Mouse (Mus musculus) kidney, embryonic 14.5 days (tissue): ENCODE data around the gene Morn2. TPM values are rescaled to one million over a fixed set of nuclear protein-coding genes. Genes with fewer than 3 reads are reported as not detected.

Source experiments
- ATAC-seq: fragments of 200-750 bp; cut with Nextera tagmentation; 2 replicates; pipeline ENCODE4 v1.8.0; 2017; ENCODE audit warnings: moderate number of reproducible peaks, mild to moderate bottlenecking, moderate TSS enrichment, moderate library complexity; ENCODE audit not compliant: low FRiP score, low TSS enrichment
- H3K27ac ChIP-seq: fragments of 300-500 bp; sonication (generic); 2 replicates; pipeline ENCODE4 v1.5.1; 2014; ENCODE audit warnings: low read depth, mild to moderate bottlenecking, low read length, moderate library complexity, mixed read lengths
- H3K27me3 ChIP-seq: fragments of 300-500 bp; sonication (generic); 2 replicates; pipeline ENCODE4 v1.6.1; 2014; ENCODE audit warnings: mild to moderate bottlenecking, low read length; ENCODE audit not compliant: control insufficient read depth, insufficient read depth
- H3K36me3 ChIP-seq: fragments of 300-500 bp; sonication (generic); 2 replicates; pipeline ENCODE4 v1.6.1; 2014; ENCODE audit warnings: low read length, mixed read lengths; ENCODE audit not compliant: control insufficient read depth, insufficient read depth
- H3K4me1 ChIP-seq: fragments of 300-500 bp; sonication (generic); 2 replicates; pipeline ENCODE4 v1.6.1; 2014; ENCODE audit warnings: low read length, mixed read lengths; ENCODE audit not compliant: control insufficient read depth, insufficient read depth
- H3K4me2 ChIP-seq: fragments of 300-500 bp; sonication (generic); replicated peaks from 2 replicates; pipeline ENCODE4 v1.6.1; 2014; ENCODE audit warnings: low read depth, mild to moderate bottlenecking, low read length
- H3K4me3 ChIP-seq: fragments of 300-500 bp; sonication (generic); 2 replicates; pipeline ENCODE4 v1.5.1; 2014; ENCODE audit warnings: mild to moderate bottlenecking, low read length
- H3K9ac ChIP-seq: fragments of 300-500 bp; sonication (generic); 2 replicates; pipeline ENCODE4 v1.6.1; 2014; ENCODE audit warnings: low read depth, mild to moderate bottlenecking, low read length, moderate library complexity
- H3K9me3 ChIP-seq: fragments of 300-500 bp; sonication (generic); 2 replicates; pipeline ENCODE4 v1.6.1; 2016; ENCODE audit warnings: low read length; ENCODE audit not compliant: control insufficient read depth
- WGBS: fragments of 180-500 bp; shearing (Covaris S2); extraction: QIAGEN DNeasy Blood & Tissue Kit; methylation state at CpG from one replicate; pipeline ENCODE4 v1.1.7; 2014; 5-methylcytosine and 5-hydroxymethylcytosine counted together
- polyA plus RNA-seq: library from polyadenylated mRNA; unstranded; fragments of >200 nt; fragmentation: Nextera tagmentation; extraction: Ambion mirVana; gene quantifications from 2 replicates; pipeline ENCODE4 v1.2.1, GENCODE M21; 2014

Gene Morn2
- polyA plus RNA-seq, 1 experiment from 2014 or later, result 31.4 TPM

DNA sequence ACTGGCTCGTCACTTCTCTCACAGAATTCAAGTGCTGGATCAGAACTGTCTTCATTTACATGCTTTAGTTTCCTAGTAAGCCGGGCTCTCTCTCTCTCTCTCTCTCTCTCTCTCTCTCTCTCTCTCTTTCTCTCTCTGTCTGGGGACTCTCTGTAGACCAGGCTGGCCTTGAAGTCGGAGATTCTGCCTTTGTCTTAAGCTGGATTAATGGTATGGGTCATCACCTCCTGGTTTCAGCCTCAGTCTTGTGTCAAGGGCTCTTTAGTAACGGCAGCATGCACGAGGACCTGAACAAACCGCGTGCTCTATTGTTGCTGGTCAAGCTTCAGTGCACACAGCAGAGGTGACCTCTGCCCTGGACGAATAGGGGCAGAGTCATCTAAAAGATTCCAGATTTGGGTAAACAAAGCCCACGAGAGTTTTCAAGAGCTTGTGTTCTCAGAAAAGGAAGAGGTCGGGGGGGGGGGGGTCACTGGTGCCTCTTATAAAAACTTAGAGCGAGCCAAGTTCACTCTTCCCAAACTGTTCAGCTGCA is 56.7 kb downstream of the Morn2 start:
- no peaks in the 10 kb centered on the region for H3K27me3 ChIP-seq
- H3K4me3 ChIP-seq, result no peak overlapping the region
- H3K4me1 ChIP-seq, result no peaks in the 10 kb centered on the region
- H3K36me3 ChIP-seq, result no peaks in the 10 kb centered on the region
- 38% methylated on average over 11 of the region's 11 CpGs for WGBS
- no peak for ATAC-seq
- no peak overlapping the region for H3K4me2 ChIP-seq
- H3K27ac ChIP-seq, result no peak overlapping the region
- H3K9ac ChIP-seq, result no peak overlapping the region
- H3K9me3 ChIP-seq, result no peaks in the 10 kb centered on the region

Other genes with a start within 250 kb of the Morn2 start
- gene Hnrnpll, start 227.9 kb upstream of the Morn2 start, polyA plus RNA-seq, result 75.2 and 90.1 TPM in 2 replicates
- 14.1 and 16.4 TPM in 2 replicates for gene Galm, start 162.7 kb upstream of the Morn2 start, polyA plus RNA-seq
- 756 and 811 TPM in 2 replicates for gene Srsf7, start 82.9 kb upstream of the Morn2 start, polyA plus RNA-seq
- 0.11 TPM in 1 of 2 replicates, not detected in the other for gene Ttc39d, start 82.7 kb upstream of the Morn2 start, polyA plus RNA-seq
- gene Gemin6, start 65.8 kb upstream of the Morn2 start, polyA plus RNA-seq, result 49.0 and 61.9 TPM in 2 replicates
- 10.0 and 17.4 TPM in 2 replicates for gene Dhx57, start 273 bp downstream of the Morn2 start, polyA plus RNA-seq
- 1.3 and 2.2 TPM in 2 replicates for gene Arhgef33, start 17.2 kb downstream of the Morn2 start, polyA plus RNA-seq
- gene Gm10190, start 83.3 kb downstream of the Morn2 start, polyA plus RNA-seq, result 1.1 and 2.1 TPM in 2 replicates
- 8.6 and 9.2 TPM in 2 replicates for gene Sos1, start 190.2 kb downstream of the Morn2 start, polyA plus RNA-seq